Mouse (Mus musculus) hindbrain, embryonic 15.5 days (tissue): ENCODE measurements at regions not wholly inside any gene's neighbourhood (a gene's known extent, or its start where the extent isn't known, plus 50 kb on each side); places are given as distances from the start of the nearest gene placed in this dataset.

Source experiments
- ATAC-seq: fragments of 200-750 bp; cut with Nextera tagmentation; 2 replicates; pipeline ENCODE4 v1.8.0; 2017; ENCODE audit warnings: low read depth, moderate number of reproducible peaks, moderate TSS enrichment; ENCODE audit not compliant: low FRiP score
- H3K27ac ChIP-seq: fragments of 300-500 bp; sonication (generic); replicated peaks from 2 replicates; pipeline ENCODE4 v1.5.1; 2015; ENCODE audit warnings: mild to moderate bottlenecking, inconsistent platforms
- H3K27me3 ChIP-seq: fragments of 300-500 bp; sonication (generic); 2 replicates; pipeline ENCODE4 v1.6.1; 2015; ENCODE audit warnings: control low read depth, inconsistent platforms
- H3K36me3 ChIP-seq: fragments of 300-500 bp; sonication (generic); 2 replicates; pipeline ENCODE4 v1.6.1; 2015; ENCODE audit warnings: control low read depth, inconsistent platforms
- H3K4me1 ChIP-seq: fragments of 300-500 bp; sonication (generic); replicated peaks from 2 replicates; pipeline ENCODE4 v1.6.1; 2015; ENCODE audit warnings: control low read depth, inconsistent platforms
- H3K4me2 ChIP-seq: fragments of 300-500 bp; sonication (generic); 2 replicates; pipeline ENCODE4 v1.6.1; 2015; ENCODE audit warnings: moderate library complexity, mild to moderate bottlenecking, inconsistent platforms
- H3K4me3 ChIP-seq: fragments of 300-500 bp; sonication (generic); 2 replicates; pipeline ENCODE4 v1.5.1; 2015; ENCODE audit warnings: mild to moderate bottlenecking, inconsistent platforms
- H3K9ac ChIP-seq: fragments of 300-500 bp; sonication (generic); 2 replicates; pipeline ENCODE4 v1.6.1; 2015; ENCODE audit warnings: inconsistent platforms
- H3K9me3 ChIP-seq: fragments of 300-500 bp; sonication (generic); 2 replicates; pipeline ENCODE4 v1.6.1; 2016; ENCODE audit warnings: control low read depth, inconsistent platforms
- WGBS: fragments of 180-500 bp; shearing (Covaris S2); methylation state at CpG from one replicate; pipeline ENCODE4 v1.1.7; 2015; 5-methylcytosine and 5-hydroxymethylcytosine counted together

DNA sequence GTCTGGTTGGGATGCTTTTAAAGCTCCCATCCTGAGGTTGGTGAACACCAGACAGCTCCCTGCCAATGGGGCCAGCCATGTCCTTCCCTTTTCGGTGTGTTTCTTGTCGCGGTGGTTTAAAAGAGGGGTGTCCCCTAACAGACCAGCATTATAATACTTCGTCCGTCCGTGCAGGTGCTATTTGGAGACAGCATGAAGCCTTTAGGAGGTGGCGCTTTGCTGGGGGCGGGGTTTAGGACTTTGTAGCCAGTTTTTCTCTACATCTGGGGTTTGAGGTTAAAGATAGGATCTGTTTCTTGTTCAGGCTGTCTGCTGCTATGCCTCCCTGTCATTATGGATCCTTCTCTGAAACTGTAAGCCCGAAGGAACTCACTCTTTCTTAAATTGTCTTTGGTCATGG, 89.3 kb upstream of the Rbms1 start:
- no peaks in the 10 kb centered on the region for H3K27me3 ChIP-seq
- H3K4me2 ChIP-seq: no peak overlapping the region
- no peak for ATAC-seq
- H3K4me3 ChIP-seq: no peak overlapping the region
- no peaks in the 10 kb centered on the region for H3K9me3 ChIP-seq
- H3K27ac ChIP-seq: no peak overlapping the region
- no peak overlapping the region for H3K9ac ChIP-seq
- no peaks in the 10 kb centered on the region for H3K36me3 ChIP-seq
- WGBS: 75% methylated on average over 9 of the region's 9 CpGs
- H3K4me1 ChIP-seq: no peaks in the 10 kb centered on the region

- no peaks in the 10 kb centered on the region for H3K4me1 ChIP-seq
- no peaks in the 10 kb centered on the region for H3K27me3 ChIP-seq
- no peaks in the 10 kb centered on the region for H3K9me3 ChIP-seq
- no peak for ATAC-seq
- H3K36me3 ChIP-seq: no peaks in the 10 kb centered on the region
- no peak overlapping the region for H3K27ac ChIP-seq
- 90% methylated on average over 8 of the region's 8 CpGs for WGBS
- H3K4me3 ChIP-seq: no peak overlapping the region
- no peak overlapping the region for H3K9ac ChIP-seq
- H3K4me2 ChIP-seq: no peak overlapping the region
Measured at GRCm38 (mm10) chr2:61051808-61052207, 88.8 kb upstream of the Rbms1 start.

DNA sequence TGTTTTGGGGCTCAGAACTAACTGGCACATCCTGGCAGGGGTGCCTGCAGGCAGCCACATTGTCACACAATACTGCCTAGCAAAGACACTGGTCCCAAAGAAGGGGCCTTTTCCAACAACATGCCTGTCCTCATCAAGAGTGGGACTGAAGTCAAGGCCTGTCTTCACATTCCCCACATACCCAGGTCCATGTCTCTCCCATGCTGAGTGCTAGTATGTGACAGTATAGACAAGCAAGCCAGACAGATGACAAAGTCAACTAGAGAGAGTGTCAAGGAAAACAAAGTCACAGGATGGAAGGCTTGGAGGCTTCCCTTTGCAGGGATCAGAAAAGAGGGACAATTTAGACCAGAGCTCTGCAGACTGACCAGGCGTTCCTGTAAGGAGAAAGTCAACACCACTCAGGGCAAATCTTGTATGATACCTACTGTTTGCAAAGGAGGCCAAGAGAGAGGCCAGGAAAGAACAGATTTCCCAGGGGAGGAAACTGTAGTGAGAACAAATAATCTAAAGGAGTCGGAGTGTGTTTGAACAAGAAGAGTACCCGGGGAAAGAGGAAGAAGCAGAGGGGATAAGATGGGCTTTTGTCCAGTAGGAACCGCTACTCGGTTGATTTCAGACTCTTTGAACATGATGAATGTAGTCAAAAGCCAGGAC, 83.2 kb upstream of the Rbms1 start:
- WGBS: 77% methylated on average over 5 of the region's 5 CpGs

GRCm38 (mm10) chr2:61045467-61045866, 82.5 kb upstream of the Rbms1 start:
- Histone ChIP-seq H3K9ac (no peak overlapping the region), H3K36me3 (no peaks in the 10 kb centered on the region), H3K4me2 (no peak overlapping the region), H3K27me3 (no peaks in the 10 kb centered on the region), H3K9me3 (no peaks in the 10 kb centered on the region), H3K4me3 (no peak overlapping the region), H3K27ac (no peak overlapping the region), H3K4me1 (no peaks in the 10 kb centered on the region)
- no peak for ATAC-seq
- WGBS: 88% methylated on average over 6 of the region's 6 CpGs

More for the DNA sequence above, 83.2 kb upstream of the Rbms1 start:
- Histone ChIP-seq H3K9me3 (no peaks in the 10 kb centered on the region), H3K27ac (no peak overlapping the region), H3K4me3 (no peak overlapping the region), H3K36me3 (no peaks in the 10 kb centered on the region), H3K4me1 (no peaks in the 10 kb centered on the region), H3K9ac (no peak overlapping the region), H3K4me2 (no peak overlapping the region), H3K27me3 (no peaks in the 10 kb centered on the region)
- no peak for ATAC-seq

- H3K9me3 ChIP-seq: no peaks in the 10 kb centered on the region
- no peaks in the 10 kb centered on the region for H3K27me3 ChIP-seq
- H3K4me2 ChIP-seq: no peak overlapping the region
- H3K36me3 ChIP-seq: no peaks in the 10 kb centered on the region
- H3K4me1 ChIP-seq: no peaks in the 10 kb centered on the region
- no peak overlapping the region for H3K27ac ChIP-seq
- ATAC-seq: no peak
- H3K4me3 ChIP-seq: no peak overlapping the region
- WGBS: 93% methylated on average over 1 of the region's 1 CpGs
- no peak overlapping the region for H3K9ac ChIP-seq
Measured at GRCm38 (mm10) chr2:61032920-61033319, 69.9 kb upstream of the Rbms1 start.

DNA sequence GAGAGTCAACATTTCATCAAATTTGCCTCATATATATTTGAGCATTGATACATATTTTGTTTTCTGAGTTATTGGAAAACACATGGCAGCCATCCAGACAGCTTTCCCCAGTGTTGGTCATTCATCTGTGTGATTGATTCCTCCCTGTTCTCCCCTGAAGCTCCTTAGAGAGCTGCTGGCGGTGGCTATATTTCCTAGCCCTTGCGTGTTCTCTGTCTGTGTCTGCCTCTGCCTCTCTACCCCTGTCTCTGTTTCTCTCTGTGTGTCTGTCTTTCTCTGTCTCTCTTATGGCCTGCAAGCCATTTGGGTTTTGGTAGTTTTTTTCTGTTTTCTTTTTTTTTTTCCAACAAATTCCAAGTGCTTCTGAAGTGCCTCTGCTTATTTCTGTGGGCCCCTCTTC, 66.7 kb upstream of the Rbms1 start:
- Histone ChIP-seq H3K27me3 (no peaks in the 10 kb centered on the region), H3K9me3 (no peaks in the 10 kb centered on the region), H3K27ac (no peak overlapping the region), H3K9ac (no peak overlapping the region), H3K4me3 (no peak overlapping the region), H3K4me1 (no peaks in the 10 kb centered on the region), H3K36me3 (no peaks in the 10 kb centered on the region), H3K4me2 (no peak overlapping the region)
- no peak for ATAC-seq
- WGBS: 63% methylated on average over 2 of the region's 2 CpGs

DNA sequence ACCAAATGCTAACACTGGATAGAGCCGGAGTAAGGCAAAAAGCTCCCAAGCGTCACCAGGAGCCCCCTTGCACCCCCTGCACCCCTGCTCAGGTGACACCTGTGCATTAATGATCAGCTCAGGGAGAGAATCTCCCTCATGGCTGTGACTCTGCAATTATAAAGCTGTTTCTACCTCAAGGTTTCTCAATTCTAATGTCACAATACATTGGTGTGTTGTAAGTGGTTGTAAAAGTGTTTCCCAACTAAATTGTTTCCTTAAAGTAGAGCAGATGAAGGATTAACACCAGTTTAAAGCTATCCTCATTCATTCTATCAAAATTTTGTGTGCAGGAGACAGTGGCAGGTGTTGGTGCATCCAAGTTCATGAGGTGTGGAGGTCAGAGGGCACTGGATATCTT, 65.6 kb upstream of the Rbms1 start:
- no peak overlapping the region for H3K4me3 ChIP-seq
- 79% methylated on average over 2 of the region's 2 CpGs for WGBS
- H3K36me3 ChIP-seq: no peaks in the 10 kb centered on the region
- no peaks in the 10 kb centered on the region for H3K9me3 ChIP-seq
- no peaks in the 10 kb centered on the region for H3K4me1 ChIP-seq
- H3K4me2 ChIP-seq: no peak overlapping the region
- H3K27me3 ChIP-seq: no peaks in the 10 kb centered on the region
- H3K9ac ChIP-seq: no peak overlapping the region
- ATAC-seq: no peak
- no peak overlapping the region for H3K27ac ChIP-seq

- WGBS: 89% methylated on average over 4 of the region's 4 CpGs
Measured at GRCm38 (mm10) chr2:61027686-61028085, 64.7 kb upstream of the Rbms1 start.

DNA sequence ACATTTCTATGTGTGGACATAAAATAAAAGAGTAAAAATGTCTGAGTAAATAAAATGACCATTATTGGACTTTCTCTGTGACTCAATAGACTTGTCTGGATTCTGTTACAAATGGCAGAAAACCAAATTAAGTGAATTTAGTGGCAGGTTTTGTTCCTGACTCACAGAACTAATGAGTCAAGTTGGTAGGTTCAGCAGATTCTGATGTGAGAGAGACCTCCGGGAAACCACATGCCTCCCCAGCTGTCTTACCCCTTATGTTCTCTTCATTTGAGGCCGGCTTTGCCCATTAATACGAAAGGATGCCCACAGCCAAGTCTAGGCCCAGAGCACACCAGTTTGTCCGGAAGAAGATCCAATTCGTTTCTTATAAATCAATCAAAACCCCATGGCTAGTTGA, 59.4 kb upstream of the Rbms1 start:
- Histone ChIP-seq H3K9me3 (no peaks in the 10 kb centered on the region), H3K9ac (no peak overlapping the region), H3K4me3 (no peak overlapping the region), H3K27me3 (no peaks in the 10 kb centered on the region), H3K4me2 (no peak overlapping the region), H3K36me3 (no peaks in the 10 kb centered on the region), H3K4me1 (no peaks in the 10 kb centered on the region), H3K27ac (no peak overlapping the region)
- ATAC-seq: no peak
- 86% methylated on average over 5 of the region's 5 CpGs for WGBS

More at GRCm38 (mm10) chr2:61027686-61028085, 64.7 kb upstream of the Rbms1 start:
- H3K27me3 ChIP-seq: no peaks in the 10 kb centered on the region
- no peak overlapping the region for H3K4me3 ChIP-seq
- no peak for ATAC-seq
- no peak overlapping the region for H3K27ac ChIP-seq
- H3K4me1 ChIP-seq: no peaks in the 10 kb centered on the region
- H3K36me3 ChIP-seq: no peaks in the 10 kb centered on the region
- no peak overlapping the region for H3K4me2 ChIP-seq
- no peak overlapping the region for H3K9ac ChIP-seq
- H3K9me3 ChIP-seq: no peaks in the 10 kb centered on the region

GRCm38 (mm10) chr2:61020791-61021190, 57.8 kb upstream of the Rbms1 start:
- 78% methylated on average over 4 of the region's 4 CpGs for WGBS
- ATAC-seq: no peak

DNA sequence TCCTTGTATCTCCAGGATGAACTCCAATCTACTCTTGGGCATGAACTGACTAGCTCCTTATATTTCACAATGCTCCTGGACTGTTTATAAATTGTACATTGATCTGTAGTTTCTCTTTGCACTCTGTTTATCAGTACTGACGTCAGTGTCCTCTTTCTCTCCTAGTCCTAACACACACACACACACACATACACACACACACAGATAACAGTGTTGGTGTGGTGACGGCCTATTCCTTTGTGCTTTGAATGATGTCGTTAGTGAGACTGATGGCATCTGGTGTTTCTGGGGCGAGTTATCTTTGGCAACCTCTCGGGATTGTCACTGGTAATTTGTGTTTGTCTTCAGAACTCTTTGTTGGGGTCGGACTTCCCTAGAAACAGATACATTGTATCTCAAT, 50.0 kb upstream of the Rbms1 start:
- H3K9me3 ChIP-seq: no peaks in the 10 kb centered on the region
- ATAC-seq: no peak
- no peaks in the 10 kb centered on the region for H3K36me3 ChIP-seq
- no peaks in the 10 kb centered on the region for H3K27me3 ChIP-seq
- H3K4me3 ChIP-seq: no peak overlapping the region
- no peak overlapping the region for H3K27ac ChIP-seq
- 33% methylated on average over 6 of the region's 6 CpGs for WGBS
- H3K4me2 ChIP-seq: no peak overlapping the region
- H3K9ac ChIP-seq: no peak overlapping the region
- no peaks in the 10 kb centered on the region for H3K4me1 ChIP-seq

More at GRCm38 (mm10) chr2:61020791-61021190, 57.8 kb upstream of the Rbms1 start:
- H3K9ac ChIP-seq: no peak overlapping the region
- no peaks in the 10 kb centered on the region for H3K4me1 ChIP-seq
- H3K4me2 ChIP-seq: no peak overlapping the region
- no peaks in the 10 kb centered on the region for H3K27me3 ChIP-seq
- no peak overlapping the region for H3K27ac ChIP-seq
- H3K36me3 ChIP-seq: no peaks in the 10 kb centered on the region
- H3K4me3 ChIP-seq: no peak overlapping the region
- H3K9me3 ChIP-seq: no peaks in the 10 kb centered on the region
